Mouse (Mus musculus): ENCODE data around the gene Ifi211.
"Not testable (repeated sequence)": the region's sequence is repeated elsewhere in the genome, so short reads cannot be mapped to it uniquely, and the experiment has no call there.

DNA sequence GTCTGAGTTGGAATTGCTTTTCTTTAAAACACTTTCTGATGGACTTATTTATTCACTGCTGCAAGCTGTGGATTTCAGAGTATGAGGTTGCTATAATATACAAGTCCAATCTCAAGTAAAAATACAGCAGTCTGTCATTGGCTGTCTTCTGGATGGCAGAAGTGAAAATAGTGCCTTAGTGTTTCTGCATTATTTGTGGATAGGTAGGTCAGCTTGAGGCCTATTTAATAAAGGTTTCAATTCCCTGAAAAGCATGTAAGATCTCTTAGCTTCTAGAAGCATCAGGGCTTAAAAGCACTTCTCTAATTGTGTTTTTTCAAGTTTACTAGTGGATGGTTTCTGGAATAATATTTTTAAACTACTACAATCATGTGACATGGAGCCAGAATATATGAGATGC lies 23.1 kb downstream of the Ifi211 start:
- not testable (repeated sequence) for TF ChIP-seq POLR2A (IDR thresholded peaks at IDR 0.05; ENCODE audit: borderline replicate concordance, low read depth, low read length); CTCF (IDR thresholded peaks at IDR 0.05; ENCODE audit: low read depth, low read length)

Measured in bone marrow macrophage, adult 2 months (primary cell).